Mouse (Mus musculus) ES-E14 (cell line): ENCODE data around the gene Pten.

ENCODE experiments used
- CHD2 ChIP-seq: IDR thresholded peaks from 2 replicates; pipeline ENCODE4 v1.6.1; 2014; ENCODE audit warnings: mild to moderate bottlenecking, low read depth, low read length, inconsistent platforms
- MAFK ChIP-seq: IDR thresholded peaks from 2 replicates; pipeline ENCODE4 v1.6.1; 2014; ENCODE audit warnings: mild to moderate bottlenecking, low read depth, low read length, inconsistent platforms; ENCODE audit not compliant: insufficient read depth
- ZNF384 ChIP-seq: IDR thresholded peaks from 2 replicates; pipeline ENCODE4 v1.6.1; 2012; ENCODE audit warnings: low read depth, low read length, inconsistent platforms

DNA sequence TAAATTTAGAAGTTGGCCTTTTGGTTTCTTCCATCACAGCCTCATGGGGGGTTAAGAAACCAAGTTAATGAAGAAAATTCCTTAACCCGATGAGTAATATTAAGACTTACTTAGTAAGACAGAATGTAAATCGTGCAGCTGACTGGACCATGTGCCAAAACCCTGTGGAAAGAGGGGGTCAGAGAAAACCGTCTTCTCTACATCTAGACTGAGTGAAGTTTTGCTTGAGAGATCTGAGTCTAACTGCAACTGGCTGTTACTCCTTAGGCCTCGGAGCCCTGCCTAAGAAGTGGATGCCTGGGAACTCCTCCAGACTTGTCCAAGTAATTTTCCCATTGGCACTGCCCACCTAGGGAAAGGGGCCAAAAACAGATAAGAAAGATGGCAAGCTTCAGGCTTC lies 74.0 kb downstream of the Pten start:
- TF ChIP-seq ZNF384, result no peak
- no peak for TF ChIP-seq CHD2
- no peak for TF ChIP-seq MAFK
